Mouse (Mus musculus) hindbrain, embryonic 13.5 days (tissue): ENCODE data around the gene Ddn. TPM values are rescaled to one million over a fixed set of nuclear protein-coding genes. Genes with fewer than 3 reads are reported as not detected.
A peak's percentile ranks its signal among the peaks of the same experiment; 100 is the strongest.

Experiments used
- ATAC-seq: fragments of 200-750 bp; cut with Nextera tagmentation; 2 replicates; pipeline ENCODE4 v1.8.0; 2017; ENCODE audit warnings: moderate TSS enrichment; ENCODE audit not compliant: low FRiP score
- H3K27ac ChIP-seq: fragments of 300-500 bp; sonication (generic); 2 replicates; pipeline ENCODE4 v1.5.1; 2015; ENCODE audit warnings: inconsistent platforms, mild to moderate bottlenecking, moderate library complexity
- H3K27me3 ChIP-seq: fragments of 300-500 bp; sonication (generic); 2 replicates; pipeline ENCODE4 v1.6.1; 2015; ENCODE audit warnings: mild to moderate bottlenecking, inconsistent platforms
- H3K36me3 ChIP-seq: fragments of 300-500 bp; sonication (generic); 2 replicates; pipeline ENCODE4 v1.6.1; 2015; ENCODE audit warnings: mild to moderate bottlenecking, inconsistent platforms
- H3K4me1 ChIP-seq: fragments of 300-500 bp; sonication (generic); replicated peaks from 2 replicates; pipeline ENCODE4 v1.6.1; 2015; ENCODE audit warnings: inconsistent platforms
- H3K4me2 ChIP-seq: fragments of 300-500 bp; sonication (generic); 2 replicates; pipeline ENCODE4 v1.6.1; 2015; ENCODE audit warnings: inconsistent platforms, mild to moderate bottlenecking, moderate library complexity
- H3K4me3 ChIP-seq: fragments of 300-500 bp; sonication (generic); 2 replicates; pipeline ENCODE4 v1.5.1; 2015; ENCODE audit warnings: mild to moderate bottlenecking, inconsistent platforms
- H3K9ac ChIP-seq: fragments of 300-500 bp; sonication (generic); 2 replicates; pipeline ENCODE4 v1.6.1; 2015; ENCODE audit warnings: mild to moderate bottlenecking, inconsistent platforms
- H3K9me3 ChIP-seq: fragments of 300-500 bp; sonication (generic); 2 replicates; pipeline ENCODE4 v1.6.1; 2016; ENCODE audit warnings: inconsistent platforms
- WGBS: fragments of 180-500 bp; shearing (Covaris S2); methylation state at CpG from one replicate; pipeline ENCODE4 v1.1.7; 2015; 5-methylcytosine and 5-hydroxymethylcytosine counted together
- polyA plus RNA-seq: library from polyadenylated mRNA; unstranded; fragments of >200 nt; fragmentation: Nextera tagmentation; extraction: Ambion mirVana; gene quantifications from 2 replicates; pipeline ENCODE4 v1.2.1, GENCODE M21; 2015

Ddn gene
- polyA plus RNA-seq, 1 experiment from 2014 or later = 0.69 TPM

DNA sequence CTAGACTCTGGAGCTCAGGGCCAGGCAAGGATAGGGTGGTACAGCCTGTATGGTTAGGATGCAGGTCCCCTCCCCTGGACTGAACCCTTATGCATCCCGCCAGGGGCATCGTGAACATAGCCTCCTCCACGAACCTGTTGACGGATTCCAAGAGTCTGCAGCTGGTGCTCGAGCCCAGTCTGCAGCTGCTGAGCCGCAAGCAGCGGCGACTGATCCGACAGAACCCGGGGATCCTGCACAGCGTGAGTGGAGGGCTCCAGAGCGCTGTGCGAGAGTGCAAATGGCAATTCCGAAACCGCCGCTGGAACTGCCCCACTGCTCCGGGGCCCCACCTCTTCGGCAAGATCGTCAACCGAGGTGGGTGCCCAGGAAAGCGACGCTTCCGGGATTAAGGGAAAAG lies 18.5 kb downstream of the Ddn start:
- peak overlapping the region; percentile 39 for H3K4me3 ChIP-seq
- peaks cover 98% of the 10 kb centered on the region for H3K27me3 ChIP-seq
- H3K9me3 ChIP-seq = no peaks in the 10 kb centered on the region
- ATAC-seq = no peak
- WGBS = under 1% methylated on average over 23 of the region's 23 CpGs
- no peaks in the 10 kb centered on the region for H3K36me3 ChIP-seq
- H3K9ac ChIP-seq = peak overlapping the region; percentile 43; the same call in 1 of the 2 replicates
- H3K27ac ChIP-seq = no peak overlapping the region
- H3K4me1 ChIP-seq = peaks cover 40% of the 10 kb centered on the region
- peak overlapping the region; percentile 37 for H3K4me2 ChIP-seq

DNA sequence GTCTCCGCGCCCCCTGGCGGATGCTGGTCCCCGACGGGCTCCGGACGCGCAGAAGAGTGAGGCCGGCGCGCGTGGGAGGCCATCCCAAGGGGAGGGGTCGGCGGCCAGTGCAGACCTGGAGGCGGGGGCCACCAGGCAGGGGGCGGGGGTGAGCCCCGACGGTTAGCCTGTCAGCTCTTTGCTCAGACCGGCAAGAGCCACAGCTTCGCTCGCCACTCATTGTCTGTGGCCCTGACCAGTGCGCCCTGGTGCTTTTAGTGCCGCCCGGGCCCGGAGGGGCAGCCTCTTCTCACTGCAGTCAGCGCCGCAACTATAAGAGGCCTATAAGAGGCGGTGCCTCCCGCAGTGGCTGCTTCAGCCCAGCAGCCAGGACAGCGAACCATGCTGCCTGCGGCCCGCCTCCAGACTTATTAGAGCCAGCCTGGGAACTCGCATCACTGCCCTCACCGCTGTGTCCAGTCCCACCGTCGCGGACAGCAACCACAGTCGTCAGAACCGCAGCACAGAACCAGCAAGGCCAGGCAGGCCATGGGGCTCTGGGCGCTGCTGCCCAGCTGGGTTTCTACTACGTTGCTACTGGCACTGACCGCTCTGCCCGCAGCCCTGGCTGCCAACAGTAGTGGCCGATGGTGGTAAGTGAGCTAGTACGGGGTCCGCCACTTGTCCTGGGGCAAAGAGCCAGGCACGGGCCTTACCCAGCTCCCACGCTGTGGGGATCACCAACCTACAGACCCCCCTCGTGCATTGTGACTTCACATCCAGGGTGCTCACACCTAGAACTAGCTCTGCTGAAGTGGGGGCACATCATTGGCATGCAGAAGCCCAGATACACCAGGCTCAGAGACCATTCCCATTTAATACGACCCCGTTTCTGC lies 19.4 kb downstream of the Ddn start, which contains the start of gene Wnt1:
Gene Wnt1 (plus strand): TSS at position 197 of the 875 bp plus-strand sequence.
- WGBS = 3% methylated on average over 47 of the region's 51 CpGs
- H3K27me3 ChIP-seq = peaks cover 98% of the 10 kb centered on the region
- ATAC-seq = 0 out of 2 replicates have a peak, but pooled peaks have one; percentile 25
- no peaks in the 10 kb centered on the region for H3K9me3 ChIP-seq
- H3K4me1 ChIP-seq = peaks cover 40% of the 10 kb centered on the region
- peak within 1 kb of the TSS; percentile 37 for H3K4me2 ChIP-seq
- H3K4me3 ChIP-seq = peak within 1 kb of the TSS; percentile 39
- H3K27ac ChIP-seq = no peak within 1 kb of the TSS
- H3K36me3 ChIP-seq = no peaks in the 10 kb centered on the region
- 0 out of 2 replicates have a peak within 1 kb of the TSS, but pooled peaks have one; percentile 43 for H3K9ac ChIP-seq

DNA sequence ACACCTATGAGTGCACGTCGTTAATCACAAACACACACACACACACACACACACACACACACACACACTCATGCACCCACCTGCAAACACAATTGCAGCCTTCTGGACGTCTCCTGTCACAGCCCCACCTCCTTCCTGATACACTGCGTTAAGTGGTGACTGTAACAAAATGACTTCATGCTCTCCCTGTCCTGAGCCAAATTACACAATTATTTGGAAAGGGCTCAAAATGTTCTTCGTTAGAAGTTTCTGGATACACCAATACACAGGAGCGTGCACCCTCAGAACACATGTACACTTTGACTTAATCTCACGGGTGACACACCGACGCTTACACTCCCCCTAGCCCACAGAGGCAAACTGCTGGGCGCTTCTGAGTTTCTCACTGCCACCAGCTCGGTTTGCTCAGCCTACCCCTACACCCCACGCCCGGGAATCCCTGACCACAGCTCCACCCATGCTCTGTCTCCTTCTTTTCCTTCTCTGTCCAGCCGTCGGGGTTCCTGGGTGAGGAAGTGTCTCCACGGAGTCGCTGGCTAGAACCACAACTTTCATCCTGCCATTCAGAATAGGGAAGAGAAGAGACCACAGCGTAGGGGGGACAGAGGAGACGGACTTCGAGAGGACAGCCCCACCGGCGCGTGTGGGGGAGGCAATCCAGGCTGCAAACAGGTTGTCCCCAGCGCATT lies 20.2 kb downstream of the Ddn start:
- no peak overlapping the region for H3K9ac ChIP-seq
- H3K4me2 ChIP-seq = peak overlapping the region; percentile 26; the same call in 1 of the 2 replicates
- H3K4me3 ChIP-seq = peak overlapping the region; percentile 22
- peaks cover 98% of the 10 kb centered on the region for H3K27me3 ChIP-seq
- no peak for ATAC-seq
- peaks cover 40% of the 10 kb centered on the region for H3K4me1 ChIP-seq
- no peaks in the 10 kb centered on the region for H3K9me3 ChIP-seq
- no peak overlapping the region for H3K27ac ChIP-seq
- no peaks in the 10 kb centered on the region for H3K36me3 ChIP-seq
- WGBS = 9% methylated on average over 24 of the region's 24 CpGs

DNA sequence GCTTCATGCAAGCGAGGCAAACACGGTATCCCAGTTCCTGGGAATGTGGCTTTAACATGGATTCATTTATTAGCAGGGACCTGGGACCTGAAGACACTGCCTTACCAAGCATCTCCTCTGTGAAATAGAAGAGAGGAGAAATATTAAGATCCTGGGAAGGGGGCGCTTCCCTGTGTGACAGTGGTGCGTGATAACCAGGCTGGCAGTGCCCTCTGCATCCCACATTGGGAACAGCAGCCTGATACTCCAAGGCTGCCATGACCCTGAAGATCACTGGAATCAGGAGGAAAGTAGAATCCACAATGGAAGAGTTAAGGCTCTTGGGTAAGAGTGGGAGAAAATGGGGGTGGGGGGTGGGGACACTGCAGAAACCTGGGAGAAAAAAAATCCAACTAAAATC lies 21.4 kb downstream of the Ddn start:
- ATAC-seq = no peak
- no peak overlapping the region for H3K4me3 ChIP-seq
- no peak overlapping the region for H3K27ac ChIP-seq
- no peaks in the 10 kb centered on the region for H3K9me3 ChIP-seq
- peaks cover 33% of the 10 kb centered on the region for H3K4me1 ChIP-seq
- 24% methylated on average over 4 of the region's 4 CpGs for WGBS
- no peak overlapping the region for H3K4me2 ChIP-seq
- H3K9ac ChIP-seq = no peak overlapping the region
- H3K36me3 ChIP-seq = no peaks in the 10 kb centered on the region
- H3K27me3 ChIP-seq = peaks cover 94% of the 10 kb centered on the region

DNA sequence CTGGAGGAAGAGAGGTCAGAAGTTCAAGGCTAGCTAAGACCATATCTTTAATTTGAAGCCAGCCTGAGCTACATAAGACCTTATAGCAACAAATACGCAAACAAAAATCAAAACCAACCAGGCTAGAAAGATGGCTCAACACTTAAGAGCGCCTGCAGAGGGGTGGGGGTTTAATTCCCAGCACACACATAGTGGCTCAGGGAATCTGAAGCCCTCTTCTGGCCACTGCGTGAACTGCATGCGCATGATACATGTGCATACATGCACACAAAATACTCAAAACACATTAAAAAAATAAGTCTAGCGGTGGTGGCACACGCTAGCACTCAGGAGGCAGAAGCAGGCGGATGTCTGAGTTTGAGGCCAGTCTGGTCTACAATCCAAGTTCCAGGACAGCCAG lies 23.5 kb downstream of the Ddn start:
- no peak overlapping the region for H3K4me3 ChIP-seq
- no peak overlapping the region for H3K27ac ChIP-seq
- ATAC-seq = no peak
- no peaks in the 10 kb centered on the region for H3K36me3 ChIP-seq
- peaks cover 92% of the 10 kb centered on the region for H3K27me3 ChIP-seq
- H3K4me2 ChIP-seq = no peak overlapping the region
- H3K9ac ChIP-seq = no peak overlapping the region
- 45% methylated on average over 7 of the region's 7 CpGs for WGBS
- H3K9me3 ChIP-seq = no peaks in the 10 kb centered on the region
- H3K4me1 ChIP-seq = peaks cover 13% of the 10 kb centered on the region

DNA sequence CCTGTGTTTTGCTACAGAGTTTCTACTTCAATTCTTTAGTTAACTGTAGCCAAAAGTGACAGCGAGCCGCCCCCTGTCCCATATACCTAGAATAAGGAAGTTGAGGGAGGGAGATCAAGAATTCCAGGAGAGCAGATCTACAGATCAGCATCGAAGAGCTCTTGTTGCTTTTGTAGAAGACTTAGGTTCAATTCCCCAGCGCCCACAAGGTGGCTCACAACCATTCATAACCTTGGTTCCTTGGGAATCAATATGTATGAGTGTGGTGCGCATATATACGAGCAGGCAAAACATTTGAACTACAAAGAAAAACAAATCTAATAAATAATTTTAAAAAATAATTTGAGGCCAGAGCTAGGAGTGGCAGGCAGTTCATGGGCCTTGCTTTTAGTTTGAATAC lies 28.1 kb downstream of the Ddn start:
- Histone ChIP-seq H3K9me3 (no peaks in the 10 kb centered on the region), H3K9ac (no peak overlapping the region), H3K27me3 (peaks cover 92% of the 10 kb centered on the region), H3K4me2 (no peak overlapping the region), H3K4me1 (peaks cover 24% of the 10 kb centered on the region), H3K4me3 (no peak overlapping the region), H3K27ac (no peak overlapping the region), H3K36me3 (no peaks in the 10 kb centered on the region)
- no peak for ATAC-seq
- WGBS = 24% methylated on average over 6 of the region's 6 CpGs

DNA sequence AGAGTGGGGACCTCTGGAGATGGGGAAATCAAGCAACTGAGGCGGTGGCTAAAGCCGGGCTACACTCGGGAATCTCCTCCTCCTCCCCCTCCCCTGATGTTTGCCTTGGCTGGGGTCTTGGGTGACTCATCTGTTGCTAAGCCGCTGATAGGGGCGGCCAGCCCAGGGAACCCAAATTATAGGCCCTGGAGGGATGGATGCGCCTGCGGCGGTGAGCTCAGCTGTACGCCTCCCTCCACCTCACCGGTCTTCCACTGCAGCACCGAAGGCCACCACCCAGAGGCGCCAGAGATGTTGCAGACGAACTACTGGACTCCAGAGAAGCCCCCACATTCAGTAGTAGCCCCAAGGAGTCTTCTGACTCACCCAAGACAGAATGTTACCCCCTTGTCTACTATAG lies 28.7 kb downstream of the Ddn start:
- no peak for ATAC-seq
- H3K4me3 ChIP-seq = no peak overlapping the region
- H3K27me3 ChIP-seq = peaks cover 93% of the 10 kb centered on the region
- no peak overlapping the region for H3K4me2 ChIP-seq
- peaks cover 30% of the 10 kb centered on the region for H3K4me1 ChIP-seq
- H3K27ac ChIP-seq = no peak overlapping the region
- no peak overlapping the region for H3K9ac ChIP-seq
- no peaks in the 10 kb centered on the region for H3K9me3 ChIP-seq
- no peaks in the 10 kb centered on the region for H3K36me3 ChIP-seq
- WGBS = 4% methylated on average over 13 of the region's 13 CpGs

DNA sequence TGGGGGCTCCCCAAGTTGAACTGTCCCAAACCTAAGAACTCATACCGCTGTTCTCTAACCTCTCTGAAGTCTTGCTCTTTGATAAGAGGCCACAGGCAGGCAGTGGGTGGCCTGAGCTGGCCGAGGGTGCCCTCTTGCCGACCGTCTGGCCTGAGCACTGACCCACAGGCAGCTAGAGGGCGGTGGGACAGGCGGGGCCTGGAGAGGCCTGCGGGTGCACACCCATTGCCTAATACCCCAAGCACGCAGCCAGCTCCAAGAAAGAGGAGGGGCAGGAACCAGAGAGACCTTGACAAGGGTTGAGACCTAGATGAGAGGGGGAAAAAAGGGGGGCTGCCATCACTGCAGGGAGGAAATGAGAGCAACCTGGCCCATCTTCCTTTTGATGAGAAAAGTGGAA lies 29.2 kb downstream of the Ddn start:
- 5% methylated on average over 8 of the region's 8 CpGs for WGBS
- no peaks in the 10 kb centered on the region for H3K36me3 ChIP-seq

DNA sequence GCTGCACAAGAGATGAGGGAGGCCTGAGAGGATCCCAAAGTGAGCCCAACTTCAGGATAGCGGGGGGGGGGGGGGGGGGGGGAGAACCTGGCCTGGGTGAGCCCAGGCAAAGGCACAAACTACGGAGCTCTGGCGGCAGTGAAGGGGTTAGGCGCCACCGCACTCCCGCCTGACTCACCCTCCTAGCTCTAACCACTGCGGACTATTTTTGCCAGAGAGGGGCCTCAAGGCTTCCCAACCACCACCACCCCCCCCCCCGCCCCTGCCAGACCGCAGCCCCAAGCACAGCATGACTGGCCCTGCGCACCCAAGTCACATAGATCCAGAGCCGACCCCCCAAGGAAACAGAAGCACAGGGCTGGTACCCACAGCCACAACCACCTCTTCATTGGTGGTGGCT lies 30.5 kb downstream of the Ddn start:
- 0% methylated on average over 1 of the region's 11 CpGs for WGBS
- Histone ChIP-seq H3K27ac (no peak overlapping the region), H3K4me3 (no peak overlapping the region), H3K4me1 (peaks cover 31% of the 10 kb centered on the region), H3K27me3 (peaks cover 94% of the 10 kb centered on the region), H3K36me3 (no peaks in the 10 kb centered on the region), H3K4me2 (no peak overlapping the region), H3K9ac (no peak overlapping the region), H3K9me3 (no peaks in the 10 kb centered on the region)
- no peak for ATAC-seq

More for the DNA sequence above, 29.2 kb downstream of the Ddn start:
- no peak overlapping the region for H3K27ac ChIP-seq
- H3K4me1 ChIP-seq = peaks cover 31% of the 10 kb centered on the region
- H3K9ac ChIP-seq = no peak overlapping the region
- no peak overlapping the region for H3K4me3 ChIP-seq
- ATAC-seq = no peak
- no peak overlapping the region for H3K4me2 ChIP-seq
- H3K27me3 ChIP-seq = peaks cover 93% of the 10 kb centered on the region
- no peaks in the 10 kb centered on the region for H3K9me3 ChIP-seq

DNA sequence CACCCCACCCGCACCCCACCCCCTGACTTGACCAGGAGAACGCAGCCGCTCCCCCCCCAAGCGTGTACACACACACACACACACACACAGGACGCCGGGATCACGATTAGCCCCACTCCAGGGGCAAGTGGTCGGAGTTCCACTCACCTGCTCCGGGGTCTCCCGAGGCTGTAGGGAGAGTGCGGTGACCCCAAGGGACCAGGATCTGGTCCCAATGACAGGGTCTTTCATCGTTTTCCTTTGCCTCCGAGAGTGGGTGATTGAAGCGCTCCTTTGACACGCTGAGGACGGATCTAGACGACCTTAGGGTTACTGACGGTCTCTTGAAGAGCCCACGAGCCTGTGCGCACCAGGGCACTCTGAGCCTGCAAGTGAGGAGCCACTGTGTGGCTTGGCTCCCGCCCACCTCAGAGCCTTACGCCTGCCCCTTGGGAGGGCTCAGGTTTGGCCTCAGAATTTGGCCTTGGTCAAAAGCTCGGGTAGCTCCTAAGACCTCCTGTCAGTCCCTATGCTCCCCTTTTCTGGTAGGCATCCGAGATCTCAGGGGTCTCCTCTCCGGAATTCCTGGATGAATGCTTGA lies 31.0 kb downstream of the Ddn start:
- H3K36me3 ChIP-seq = no peaks in the 10 kb centered on the region
- WGBS = under 1% methylated on average over 25 of the region's 25 CpGs
- peaks cover 31% of the 10 kb centered on the region for H3K4me1 ChIP-seq
- H3K9me3 ChIP-seq = no peaks in the 10 kb centered on the region
- no peak overlapping the region for H3K27ac ChIP-seq
- peak overlapping the region; percentile 43 for H3K4me2 ChIP-seq
- H3K9ac ChIP-seq = no peak overlapping the region
- peaks cover 98% of the 10 kb centered on the region for H3K27me3 ChIP-seq
- H3K4me3 ChIP-seq = peak overlapping the region; percentile 29
- ATAC-seq = no peak

DNA sequence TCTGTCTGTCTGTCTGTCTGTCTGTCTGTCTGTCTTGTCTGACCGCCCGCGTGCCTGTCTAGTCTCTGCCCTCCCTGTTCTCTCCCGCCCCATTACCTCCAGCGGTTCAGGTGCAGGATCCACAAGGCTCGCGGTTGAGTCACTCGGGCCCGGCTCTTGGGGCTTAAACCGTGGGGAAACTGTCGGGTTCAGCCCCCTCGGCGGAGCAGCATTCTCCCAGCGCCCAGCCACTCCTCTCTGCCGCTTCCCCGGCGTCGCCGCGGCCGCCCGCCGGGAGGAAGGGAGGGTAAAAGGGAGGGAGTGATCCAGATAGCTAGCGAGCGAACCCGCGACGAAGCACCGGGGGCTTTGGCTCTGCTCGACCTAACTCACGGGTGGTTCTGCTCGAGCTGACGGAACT lies 31.5 kb downstream of the Ddn start, which contains the start of gene Wnt10b:
Gene Wnt10b (minus strand): TSS at position 389 of the 400 bp plus-strand sequence.
- no peak for ATAC-seq
- Histone ChIP-seq H3K4me3 (peak within 1 kb of the TSS; percentile 29), H3K4me2 (peak within 1 kb of the TSS; percentile 43), H3K4me1 (peaks cover 34% of the 10 kb centered on the region), H3K9me3 (no peaks in the 10 kb centered on the region), H3K9ac (peak within 1 kb of the TSS; percentile 35; the same call in 1 of the 2 replicates), H3K27ac (no peak within 1 kb of the TSS), H3K27me3 (peaks cover 99% of the 10 kb centered on the region), H3K36me3 (no peaks in the 10 kb centered on the region)
- WGBS = under 1% methylated on average over 19 of the region's 33 CpGs

DNA sequence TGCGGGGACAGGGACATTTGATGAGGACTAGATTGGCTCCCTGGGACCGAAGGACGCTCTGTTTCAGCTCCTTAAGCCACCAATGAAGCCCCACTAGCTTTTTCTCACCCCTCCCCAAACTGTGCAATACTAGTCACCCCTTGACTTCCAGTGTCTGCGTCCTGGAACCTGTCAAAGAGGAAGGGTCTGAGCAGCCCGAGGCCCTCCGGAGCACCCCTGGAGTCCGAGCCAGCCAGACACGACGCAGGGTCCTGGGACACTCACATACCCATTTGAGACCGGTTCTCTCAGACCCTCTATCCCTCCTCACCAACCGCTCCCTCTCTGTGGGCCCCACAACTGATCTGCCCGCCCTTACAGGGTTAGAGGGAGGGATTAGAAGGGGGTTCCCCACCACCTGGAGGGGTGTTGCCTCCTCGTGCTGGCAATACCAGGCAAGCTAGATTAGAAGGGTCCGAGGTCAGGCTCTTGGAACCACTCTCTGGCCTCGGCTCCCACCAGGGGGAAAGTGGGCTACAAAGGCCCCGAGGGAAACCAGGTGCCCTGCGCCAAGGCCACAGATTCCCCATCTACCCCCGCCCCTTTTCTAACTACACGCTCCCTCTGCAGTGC lies 32.2 kb downstream of the Ddn start:
- Histone ChIP-seq H3K4me2 (peak overlapping the region; percentile 47; the same call in 1 of the 2 replicates), H3K27me3 (peaks cover 100% of the 10 kb centered on the region), H3K9ac (peak overlapping the region; percentile 35; the same call in 1 of the 2 replicates), H3K9me3 (no peaks in the 10 kb centered on the region), H3K36me3 (no peaks in the 10 kb centered on the region), H3K4me3 (peak overlapping the region; percentile 28; the same call in 1 of the 2 replicates), H3K4me1 (peaks cover 40% of the 10 kb centered on the region), H3K27ac (no peak overlapping the region)
- 2% methylated on average over 19 of the region's 19 CpGs for WGBS
- ATAC-seq = no peak
